Comparison of ENCODE assay signal across 8 mouse cellular contexts in the genomic region with DNA sequence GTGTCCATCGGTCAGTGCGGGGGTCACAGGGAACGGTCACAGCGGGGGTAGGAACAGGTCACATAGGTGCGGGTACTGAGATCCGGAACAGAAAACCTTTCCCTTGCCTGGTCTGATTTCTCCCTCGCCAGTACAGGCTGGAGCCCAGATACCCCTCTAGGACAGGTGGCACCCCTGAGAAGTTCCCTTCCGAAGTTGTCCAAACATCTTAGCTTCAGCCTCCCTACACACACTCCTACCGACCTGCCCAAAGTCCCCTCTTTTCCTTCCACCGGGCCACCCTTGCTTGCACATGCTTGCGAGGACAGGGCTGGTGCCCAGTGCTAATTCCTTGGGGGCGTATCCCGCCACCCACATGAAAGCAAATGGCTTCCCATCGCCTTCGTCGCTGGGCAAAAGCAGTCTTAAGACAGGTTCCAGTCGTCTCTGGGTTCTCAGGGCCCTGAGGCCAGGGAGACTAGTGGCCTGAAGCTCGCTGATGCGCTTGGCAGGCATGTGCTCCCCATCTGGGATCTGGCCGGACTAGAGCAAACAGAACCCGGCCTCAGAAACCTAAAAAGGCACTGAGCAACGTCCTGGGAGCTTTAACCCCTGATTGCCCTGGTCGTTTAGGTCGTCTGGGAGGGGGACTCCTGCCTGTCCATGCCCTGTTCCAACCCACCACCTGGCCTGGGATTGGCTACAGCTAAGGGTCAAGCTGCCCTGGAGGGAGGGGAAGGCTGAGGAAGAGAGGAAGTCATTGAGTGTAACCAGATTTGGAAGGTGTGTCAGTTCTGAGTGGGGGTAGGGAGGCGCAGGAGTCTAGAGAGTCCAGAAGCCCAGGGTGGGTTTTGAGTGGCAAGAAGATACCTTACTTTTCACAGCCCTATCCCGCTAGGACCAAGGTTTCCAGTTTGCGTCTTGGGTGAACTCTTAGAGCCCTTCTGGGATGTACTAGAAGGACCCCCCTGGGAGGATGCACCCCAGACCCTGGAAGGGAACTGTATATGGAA. TPM values are rescaled to one million over a fixed set of nuclear protein-coding genes. Genes with fewer than 3 reads are reported as not detected.
A peak's percentile ranks its signal among the peaks of the same experiment; 100 is the strongest.
DNase-seq lines count a peak whose midpoint lies in the region; ATAC-seq and TF ChIP-seq lines count a peak whose summit lies in the region.

No protein-coding gene starts in this region.

- 3% methylated on average over 27 of the region's 27 CpGs for WGBS in lung, embryonic 14.5 days
- WGBS in embryonic facial prominence, embryonic 15.5 days, result 6% methylated on average over 27 of the region's 27 CpGs
- WGBS in heart, embryonic 16.5 days, result 2% methylated on average over 27 of the region's 27 CpGs
- WGBS in liver, embryonic 15.5 days (ENCODE audit: insufficient replicate concordance), result 5% methylated on average over 27 of the region's 27 CpGs
- WGBS in stomach, embryonic 15.5 days, result 3% methylated on average over 27 of the region's 27 CpGs

- H3K27me3 ChIP-seq in lung, embryonic 14.5 days (ENCODE audit: insufficient read depth, low read length), result peaks cover 20% of the 10 kb centered on the region
- peaks cover 3% of the 10 kb centered on the region; the same call in 1 of the 2 replicates for H3K27me3 ChIP-seq in embryonic facial prominence, embryonic 15.5 days
- H3K27me3 ChIP-seq in heart, embryonic 16.5 days (ENCODE audit: control insufficient read depth, insufficient read depth, low read length), result no peaks in the 10 kb centered on the region
- H3K27me3 ChIP-seq in liver, embryonic 15.5 days, result peaks cover 79% of the 10 kb centered on the region
- H3K27me3 ChIP-seq in stomach, embryonic 15.5 days (replicated peaks), result 0 out of 2 replicates have a peak, but pooled peaks cover 18% of the 10 kb centered on the region

- no peak for TF ChIP-seq CTCF in lung, embryonic 14.5 days (IDR thresholded peaks at IDR 0.05; ENCODE audit: low read depth)

- peak overlapping the region; percentile 88 for H3K4me2 ChIP-seq in lung, embryonic 14.5 days
- peak overlapping the region; percentile 82 for H3K4me2 ChIP-seq in embryonic facial prominence, embryonic 15.5 days (replicated peaks)
- H3K4me2 ChIP-seq in heart, embryonic 16.5 days (ENCODE audit: low read depth, low read length), result peak overlapping the region; percentile 78
- H3K4me2 ChIP-seq in liver, embryonic 15.5 days, result peak overlapping the region; percentile 57
- peak overlapping the region; percentile 77 for H3K4me2 ChIP-seq in stomach, embryonic 15.5 days

- H3K27ac ChIP-seq in lung, embryonic 14.5 days (ENCODE audit: low read depth), result peak overlapping the region; percentile 93
- peak overlapping the region; percentile 91 for H3K27ac ChIP-seq in embryonic facial prominence, embryonic 15.5 days (replicated peaks)
- peak overlapping the region; percentile 97 for H3K27ac ChIP-seq in heart, embryonic 16.5 days (ENCODE audit: low read length)
- no peak overlapping the region for H3K27ac ChIP-seq in liver, embryonic 15.5 days (replicated peaks)
- H3K27ac ChIP-seq in stomach, embryonic 15.5 days, result peak overlapping the region; percentile 92

- H3K4me3 ChIP-seq in lung, embryonic 14.5 days (ENCODE audit: low read depth, low read length), result peak overlapping the region; percentile 63
- peak overlapping the region; percentile 64 for H3K4me3 ChIP-seq in embryonic facial prominence, embryonic 15.5 days (replicated peaks)
- H3K4me3 ChIP-seq in heart, embryonic 16.5 days (ENCODE audit: low read length), result peak overlapping the region; percentile 73
- H3K4me3 ChIP-seq in liver, embryonic 15.5 days (replicated peaks), result peak overlapping the region; percentile 37
- peak overlapping the region; percentile 61 for H3K4me3 ChIP-seq in stomach, embryonic 15.5 days (replicated peaks)

- peaks cover 13% of the 10 kb centered on the region; the same call in 1 of the 2 replicates for H3K36me3 ChIP-seq in lung, embryonic 14.5 days (ENCODE audit: insufficient read depth)
- H3K36me3 ChIP-seq in embryonic facial prominence, embryonic 15.5 days, result peaks cover 8% of the 10 kb centered on the region; the same call in 1 of the 2 replicates
- peaks cover 16% of the 10 kb centered on the region for H3K36me3 ChIP-seq in heart, embryonic 16.5 days (ENCODE audit: control insufficient read depth, insufficient read depth)
- H3K36me3 ChIP-seq in liver, embryonic 15.5 days (replicated peaks), result no peaks in the 10 kb centered on the region
- H3K36me3 ChIP-seq in stomach, embryonic 15.5 days, result 0 out of 2 replicates have a peak, but pooled peaks cover 8% of the 10 kb centered on the region

- peak overlapping the region; percentile 68 for H3K9ac ChIP-seq in lung, embryonic 14.5 days
- H3K9ac ChIP-seq in embryonic facial prominence, embryonic 15.5 days, result peak overlapping the region; percentile 69
- peak overlapping the region; percentile 89 for H3K9ac ChIP-seq in heart, embryonic 16.5 days (ENCODE audit: low read length)
- H3K9ac ChIP-seq in liver, embryonic 15.5 days, result no peak overlapping the region
- peak overlapping the region; percentile 68 for H3K9ac ChIP-seq in stomach, embryonic 15.5 days

- peaks cover 4% of the 10 kb centered on the region; the same call in 1 of the 2 replicates for H3K4me1 ChIP-seq in lung, embryonic 14.5 days (ENCODE audit: insufficient read depth)
- peaks cover 50% of the 10 kb centered on the region for H3K4me1 ChIP-seq in embryonic facial prominence, embryonic 15.5 days
- H3K4me1 ChIP-seq in heart, embryonic 16.5 days (ENCODE audit: control insufficient read depth, insufficient read depth, low read length), result peaks cover 41% of the 10 kb centered on the region
- H3K4me1 ChIP-seq in liver, embryonic 15.5 days (replicated peaks), result peaks cover 7% of the 10 kb centered on the region; the same call in 1 of the 2 replicates
- H3K4me1 ChIP-seq in stomach, embryonic 15.5 days, result peaks cover 4% of the 10 kb centered on the region; the same call in 1 of the 2 replicates

- no peaks in the 10 kb centered on the region for H3K9me3 ChIP-seq in lung, embryonic 14.5 days (ENCODE audit: low read depth, low read length)
- H3K9me3 ChIP-seq in embryonic facial prominence, embryonic 15.5 days (replicated peaks), result no peaks in the 10 kb centered on the region
- H3K9me3 ChIP-seq in heart, embryonic 16.5 days (replicated peaks; ENCODE audit: control insufficient read depth, low read length), result no peaks in the 10 kb centered on the region
- no peaks in the 10 kb centered on the region for H3K9me3 ChIP-seq in liver, embryonic 15.5 days (replicated peaks)
- H3K9me3 ChIP-seq in stomach, embryonic 15.5 days, result no peaks in the 10 kb centered on the region

- intact Hi-C loops in left cerebral cortex, postnatal 36 days (cut with DNase I), result no loop called here

- DNase-seq in lung, embryonic 14.5 days, result peak; percentile 64
- DNase-seq in lung, postnatal 14 days, result no peak
- no peak for DNase-seq in left cerebral cortex, postnatal 36 days (ENCODE audit: low spot score in 2 of 2)

- no peak for ATAC-seq in lung, embryonic 14.5 days (ENCODE audit: insufficient read depth)
- ATAC-seq in embryonic facial prominence, embryonic 15.5 days (ENCODE audit: insufficient number of reproducible peaks, low FRiP score, low TSS enrichment, low read depth), result no peak
- peak; percentile 41 for ATAC-seq in heart, embryonic 16.5 days (replicated peaks; ENCODE audit: extremely low read depth, insufficient read depth, low FRiP score)
- no peak for ATAC-seq in liver, embryonic 15.5 days (ENCODE audit: insufficient read depth)
- no peak for ATAC-seq in stomach, embryonic 15.5 days (ENCODE audit: insufficient read depth, low FRiP score, low read depth)
- ATAC-seq in megakaryocyte-erythroid progenitor cell, adult 5-6 weeks (replicated peaks; ENCODE audit: low FRiP score, low TSS enrichment, poor library complexity, severe bottlenecking), result no peak

RNA-seq across cellular contexts. Expression of a gene that starts 1.0 kb away (rescaled TPM):
- polyA plus RNA-seq in lung, embryonic 14.5 days (2014; fragmentation: Nextera tagmentation; extraction: Ambion mirVana), result 8.8 and 10.1 TPM in 2 replicates
- polyA plus RNA-seq in embryonic facial prominence, embryonic 15.5 days (2015; fragmentation: Nextera tagmentation; extraction: Ambion mirVana), result 24.0 and 28.7 TPM in 2 replicates
- polyA plus RNA-seq in heart, embryonic 16.5 days (2015; fragmentation: Nextera tagmentation; extraction: Ambion mirVana), result 38.3 and 50.0 TPM in 2 replicates
- polyA plus RNA-seq in liver, embryonic 15.5 days (2015; fragmentation: Nextera tagmentation; extraction: Ambion mirVana), result 0.91 and 1.1 TPM in 2 replicates
- polyA plus RNA-seq in stomach, embryonic 15.5 days (2015; fragmentation: Nextera tagmentation; extraction: Ambion mirVana), result 12.1 and 13.6 TPM in 2 replicates
- 1 to 10 TPM; 1.7 to 2.0 TPM for total RNA-seq in left cerebral cortex, postnatal 36 days (2021)
- not detected in 2 replicates for total RNA-seq in megakaryocyte-erythroid progenitor cell, adult 5-6 weeks (2014; fragmentation: Nextera tagmentation)
- not detected in 2 replicates for total RNA-seq in megakaryocyte-erythroid progenitor cell, adult 5-6 weeks (2017)

RNA-seq across cellular contexts. Expression of a gene that starts 33.4 kb away (rescaled TPM):
- polyA plus RNA-seq in lung, embryonic 14.5 days (2014; fragmentation: Nextera tagmentation; extraction: Ambion mirVana), result 182 and 184 TPM in 2 replicates
- 243 and 252 TPM in 2 replicates for polyA plus RNA-seq in embryonic facial prominence, embryonic 15.5 days (2015; fragmentation: Nextera tagmentation; extraction: Ambion mirVana)
- 197 and 199 TPM in 2 replicates for polyA plus RNA-seq in heart, embryonic 16.5 days (2015; fragmentation: Nextera tagmentation; extraction: Ambion mirVana)
- polyA plus RNA-seq in liver, embryonic 15.5 days (2015; fragmentation: Nextera tagmentation; extraction: Ambion mirVana), result 125 and 127 TPM in 2 replicates
- polyA plus RNA-seq in stomach, embryonic 15.5 days (2015; fragmentation: Nextera tagmentation; extraction: Ambion mirVana), result 244 and 256 TPM in 2 replicates
- total RNA-seq in left cerebral cortex, postnatal 36 days (2021), result 100 to 1,000 TPM; 229 to 263 TPM
- 168 and 176 TPM in 2 replicates for total RNA-seq in megakaryocyte-erythroid progenitor cell, adult 5-6 weeks (2014; fragmentation: Nextera tagmentation)
- total RNA-seq in megakaryocyte-erythroid progenitor cell, adult 5-6 weeks (2017), result 167 and 198 TPM in 2 replicates

RNA-seq across cellular contexts. Expression of a gene that starts 37.1 kb away (rescaled TPM):
- not detected in 2 replicates for polyA plus RNA-seq in lung, embryonic 14.5 days (2014; fragmentation: Nextera tagmentation; extraction: Ambion mirVana)
- not detected in 2 replicates for polyA plus RNA-seq in embryonic facial prominence, embryonic 15.5 days (2015; fragmentation: Nextera tagmentation; extraction: Ambion mirVana)
- not detected in 2 replicates for polyA plus RNA-seq in heart, embryonic 16.5 days (2015; fragmentation: Nextera tagmentation; extraction: Ambion mirVana)
- not detected in 2 replicates for polyA plus RNA-seq in liver, embryonic 15.5 days (2015; fragmentation: Nextera tagmentation; extraction: Ambion mirVana)
- 0.24 TPM in 1 of 2 replicates, not detected in the other for polyA plus RNA-seq in stomach, embryonic 15.5 days (2015; fragmentation: Nextera tagmentation; extraction: Ambion mirVana)
- under 1 TPM; 0.49 to 0.63 TPM for total RNA-seq in left cerebral cortex, postnatal 36 days (2021)
- not detected in 2 replicates for total RNA-seq in megakaryocyte-erythroid progenitor cell, adult 5-6 weeks (2014; fragmentation: Nextera tagmentation)
- not detected in 2 replicates for total RNA-seq in megakaryocyte-erythroid progenitor cell, adult 5-6 weeks (2017)

RNA-seq across cellular contexts. Expression of a gene that starts 38.0 kb away (rescaled TPM):
- 15.3 and 15.8 TPM in 2 replicates for polyA plus RNA-seq in lung, embryonic 14.5 days (2014; fragmentation: Nextera tagmentation; extraction: Ambion mirVana)
- 23.6 and 24.0 TPM in 2 replicates for polyA plus RNA-seq in embryonic facial prominence, embryonic 15.5 days (2015; fragmentation: Nextera tagmentation; extraction: Ambion mirVana)
- polyA plus RNA-seq in heart, embryonic 16.5 days (2015; fragmentation: Nextera tagmentation; extraction: Ambion mirVana), result 21.6 and 22.7 TPM in 2 replicates
- 0.13 and 0.45 TPM in 2 replicates for polyA plus RNA-seq in liver, embryonic 15.5 days (2015; fragmentation: Nextera tagmentation; extraction: Ambion mirVana)
- 12.2 and 12.4 TPM in 2 replicates for polyA plus RNA-seq in stomach, embryonic 15.5 days (2015; fragmentation: Nextera tagmentation; extraction: Ambion mirVana)
- 10 to 100 TPM; 90.3 to 90.4 TPM for total RNA-seq in left cerebral cortex, postnatal 36 days (2021)
- not detected in 2 replicates for total RNA-seq in megakaryocyte-erythroid progenitor cell, adult 5-6 weeks (2014; fragmentation: Nextera tagmentation)
- total RNA-seq in megakaryocyte-erythroid progenitor cell, adult 5-6 weeks (2017), result not detected in 2 replicates

RNA-seq across cellular contexts. Expression of a gene that starts 45.8 kb away (rescaled TPM):
- 0.61 and 0.84 TPM in 2 replicates for polyA plus RNA-seq in lung, embryonic 14.5 days (2014; fragmentation: Nextera tagmentation; extraction: Ambion mirVana)
- 0.85 and 1.2 TPM in 2 replicates for polyA plus RNA-seq in embryonic facial prominence, embryonic 15.5 days (2015; fragmentation: Nextera tagmentation; extraction: Ambion mirVana)
- polyA plus RNA-seq in heart, embryonic 16.5 days (2015; fragmentation: Nextera tagmentation; extraction: Ambion mirVana), result 0.62 and 0.76 TPM in 2 replicates
- polyA plus RNA-seq in liver, embryonic 15.5 days (2015; fragmentation: Nextera tagmentation; extraction: Ambion mirVana), result 0.03 TPM in 1 of 2 replicates, not detected in the other
- polyA plus RNA-seq in stomach, embryonic 15.5 days (2015; fragmentation: Nextera tagmentation; extraction: Ambion mirVana), result 0.30 and 0.43 TPM in 2 replicates
- total RNA-seq in left cerebral cortex, postnatal 36 days (2021), result under 1 TPM in 1 of 2 experiments, not detected in 1; 0.17 TPM
- not detected in 2 replicates for total RNA-seq in megakaryocyte-erythroid progenitor cell, adult 5-6 weeks (2014; fragmentation: Nextera tagmentation)
- not detected in 2 replicates for total RNA-seq in megakaryocyte-erythroid progenitor cell, adult 5-6 weeks (2017)
